ENCODE assay signal across 24 mouse cellular contexts in the genomic region with DNA sequence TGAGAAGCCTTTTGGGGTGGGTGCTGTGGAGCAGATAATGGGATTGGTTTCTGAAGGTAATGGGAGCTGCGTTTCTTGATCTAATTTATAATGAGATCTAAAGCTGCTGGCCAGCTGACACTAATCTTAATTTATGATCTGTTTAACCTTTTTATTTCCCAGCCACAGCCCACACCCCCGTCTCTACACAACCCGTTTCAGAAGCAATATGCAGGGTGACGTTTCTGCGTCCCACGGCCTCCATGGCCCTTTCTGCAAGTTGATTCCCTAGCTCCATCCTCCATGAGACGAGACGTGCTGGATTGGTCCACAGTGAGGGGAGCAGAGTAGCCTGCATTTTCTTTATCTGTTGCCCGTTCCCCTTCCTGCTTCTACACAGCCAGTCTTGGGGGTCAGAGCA. TPM values are rescaled to one million over a fixed set of nuclear protein-coding genes. Genes with fewer than 3 reads are reported as not detected.
A peak's percentile ranks its signal among the peaks of the same experiment; 100 is the strongest.
DNase-seq lines count a peak whose midpoint lies in the region; ATAC-seq and TF ChIP-seq lines count a peak whose summit lies in the region.
"Had no signal": no experiment of that assay in that cellular context is flagged by ENCODE, and none has a peak within 500 bp of the region (broad histone marks: within the 10 kb centered on the region; RNA-seq: fewer than 3 reads in every experiment).

No protein-coding gene starts in this region.

- H3K4me3 ChIP-seq in kidney, postnatal 0 days (replicated peaks; ENCODE audit: low read depth, low read length) = no peak overlapping the region
- H3K4me3 ChIP-seq: forebrain, embryonic 10.5 days; forebrain, embryonic 15.5 days; heart, embryonic 13.5 days had no signal

- no peak overlapping the region for H3K27ac ChIP-seq in kidney, postnatal 0 days
- H3K27ac ChIP-seq: forebrain, embryonic 10.5 days; forebrain, embryonic 15.5 days; heart, embryonic 13.5 days; hindbrain, embryonic 14.5 days; hindbrain, postnatal 0 days had no signal

- no peak for TF ChIP-seq CTCF in kidney, postnatal 0 days (IDR thresholded peaks at IDR 0.05; ENCODE audit: low read depth)

- H3K27me3 ChIP-seq in kidney, postnatal 0 days (ENCODE audit: insufficient read depth, low read length) = no peaks in the 10 kb centered on the region
- H3K27me3 ChIP-seq: forebrain, embryonic 15.5 days had no signal

- DNase-seq in embryo, embryonic 10 days (ENCODE audit: low spot score) = peak; percentile 12
- DNase-seq in embryo, embryonic 10.5 days (ENCODE audit: low spot score) = no peak
- peak; percentile 80 for DNase-seq in heart, adult 11 months
- DNase-seq in heart, adult 9 months (ENCODE audit: low spot score in 2 of 2) = no peak
- peak; percentile 32 for DNase-seq in kidney, postnatal 0 days (ENCODE audit: low spot score)
- DNase-seq in kidney, adult 18-20 months = no peak
- peak; percentile 19 for DNase-seq in retina, postnatal 1 day
- no peak for DNase-seq in retina, embryonic 14.5 days (ENCODE audit: low spot score)
- DNase-seq: adrenal gland, adult 8-10 months; adrenal gland, postnatal 25 days; cerebellum, adult 11-12 months; cerebellum, adult 8-10 months; cerebellum, postnatal 10 days; cerebellum, postnatal 36 days; gastrocnemius, postnatal 25 days; heart, postnatal 14 days; heart, postnatal 4 days had no signal

- no peak overlapping the region for H3K4me2 ChIP-seq in kidney, postnatal 0 days (ENCODE audit: low read length)
- H3K4me2 ChIP-seq: forebrain, embryonic 15.5 days; heart, embryonic 13.5 days; hindbrain, embryonic 14.5 days had no signal

- no peaks in the 10 kb centered on the region for H3K36me3 ChIP-seq in kidney, postnatal 0 days (ENCODE audit: insufficient read depth, low read length)
- H3K36me3 ChIP-seq: forebrain, embryonic 10.5 days; forebrain, embryonic 15.5 days; heart, embryonic 13.5 days had no signal

- H3K9me3 ChIP-seq in kidney, postnatal 0 days (replicated peaks; ENCODE audit: low read length) = no peaks in the 10 kb centered on the region
- H3K9me3 ChIP-seq: forebrain, embryonic 10.5 days; forebrain, embryonic 15.5 days had no signal

- peaks cover 4% of the 10 kb centered on the region; the same call in 1 of the 2 replicates for H3K4me1 ChIP-seq in kidney, postnatal 0 days (replicated peaks; ENCODE audit: insufficient read depth, low read length)
- H3K4me1 ChIP-seq: forebrain, embryonic 15.5 days had no signal

- WGBS in kidney, postnatal 0 days = 26% methylated on average over 9 of the region's 9 CpGs

- H3K9ac ChIP-seq in kidney, postnatal 0 days (ENCODE audit: low read depth, low read length) = no peak overlapping the region
- H3K9ac ChIP-seq: forebrain, embryonic 15.5 days; heart, embryonic 13.5 days had no signal

- no peak for ATAC-seq in kidney, postnatal 0 days (replicated peaks; ENCODE audit: low FRiP score, low read depth)
- ATAC-seq: activated CD4-positive, CD25-positive, alpha-beta regulatory T cell, adult 4 months; forebrain, embryonic 15.5 days; hindbrain, postnatal 0 days; inflammation-experienced regulatory T-cells, adult 6 months had no signal

RNA-seq across cellular contexts. Expression of a gene that starts 31.8 kb away (rescaled TPM):
- 5.5 and 5.7 TPM in 2 replicates for polyA plus RNA-seq in kidney, postnatal 0 days (2015; fragmentation: Nextera tagmentation; extraction: Ambion mirVana)

Comparison
In these comparisons a context has a peak if more than half of its experiments do, and no peak if none do; other contexts are left out.
1. DNase-seq: peak in embryo, embryonic 10 days (single experiment), heart, adult 11 months (single experiment), kidney, postnatal 0 days (single experiment) and retina, postnatal 1 day (single experiment); none in embryo, embryonic 10.5 days (single experiment), heart, adult 9 months (0 of 2), kidney, adult 18-20 months (single experiment) and retina, embryonic 14.5 days (single experiment).